ENCODE assay signal across 9 mouse cellular contexts in genomic region chr3:68563922-68564321, GRCm38 (mm10).
A peak's percentile ranks its signal among the peaks of the same experiment; 100 is the strongest.
DNase-seq lines count a peak whose midpoint lies in the region; ATAC-seq and TF ChIP-seq lines count a peak whose summit lies in the region.
"Had no signal": no experiment of that assay in that cellular context is flagged by ENCODE, and none has a peak within 500 bp of the region (broad histone marks: within the 10 kb centered on the region; RNA-seq: fewer than 3 reads in every experiment).

No protein-coding gene starts in this region.

- peaks cover 20% of the 10 kb centered on the region; the same call in 1 of the 2 replicates for H3K4me1 ChIP-seq in heart, postnatal 0 days (ENCODE audit: control insufficient read depth, insufficient read depth)
- peaks cover 39% of the 10 kb centered on the region for H3K4me1 ChIP-seq in heart, embryonic 12.5 days (replicated peaks)
- H3K4me1 ChIP-seq in kidney, embryonic 14.5 days (ENCODE audit: control insufficient read depth, insufficient read depth, low read length) = no peaks in the 10 kb centered on the region

- H3K4me3 ChIP-seq in heart, postnatal 0 days (ENCODE audit: low read depth, low read length) = no peak overlapping the region
- H3K4me3 ChIP-seq in heart, embryonic 12.5 days = no peak overlapping the region
- no peak overlapping the region for H3K4me3 ChIP-seq in kidney, embryonic 14.5 days (ENCODE audit: low read length)
- H3K4me3 ChIP-seq: limb, embryonic 13.5 days had no signal

- H3K9me3 ChIP-seq in heart, postnatal 0 days (replicated peaks; ENCODE audit: control insufficient read depth, low read length) = no peaks in the 10 kb centered on the region
- no peaks in the 10 kb centered on the region for H3K9me3 ChIP-seq in heart, embryonic 12.5 days (replicated peaks)
- H3K9me3 ChIP-seq in kidney, embryonic 14.5 days (ENCODE audit: control insufficient read depth, low read length) = no peaks in the 10 kb centered on the region
- H3K9me3 ChIP-seq: limb, embryonic 13.5 days had no signal

- H3K27ac ChIP-seq in heart, postnatal 0 days (ENCODE audit: low read depth) = 0 out of 2 replicates have a peak overlapping the region, but pooled peaks have one; percentile 3
- H3K27ac ChIP-seq in heart, embryonic 12.5 days (ENCODE audit: poor library complexity, severe bottlenecking) = no peak overlapping the region
- no peak overlapping the region for H3K27ac ChIP-seq in kidney, embryonic 14.5 days (ENCODE audit: low read depth, low read length)
- H3K27ac ChIP-seq: limb, embryonic 13.5 days had no signal

- no peak for TF ChIP-seq CTCF in heart, postnatal 0 days (IDR thresholded peaks at IDR 0.05; ENCODE audit: low read depth)

- WGBS in heart, postnatal 0 days = 41% methylated on average over 8 of the region's 8 CpGs
- 74% methylated on average over 8 of the region's 8 CpGs for WGBS in heart, embryonic 12.5 days
- WGBS in kidney, embryonic 14.5 days = 84% methylated on average over 8 of the region's 8 CpGs

- no peak overlapping the region for H3K9ac ChIP-seq in heart, postnatal 0 days (replicated peaks; ENCODE audit: low read depth, low read length)
- no peak overlapping the region for H3K9ac ChIP-seq in heart, embryonic 12.5 days
- no peak overlapping the region for H3K9ac ChIP-seq in kidney, embryonic 14.5 days (ENCODE audit: low read depth, low read length)
- H3K9ac ChIP-seq: limb, embryonic 13.5 days had no signal

- no peaks in the 10 kb centered on the region for H3K27me3 ChIP-seq in heart, postnatal 0 days (ENCODE audit: control insufficient read depth, insufficient read depth, low read length)
- no peaks in the 10 kb centered on the region for H3K27me3 ChIP-seq in heart, embryonic 12.5 days (replicated peaks)
- no peaks in the 10 kb centered on the region for H3K27me3 ChIP-seq in kidney, embryonic 14.5 days (ENCODE audit: control insufficient read depth, insufficient read depth, low read length)
- H3K27me3 ChIP-seq: limb, embryonic 13.5 days had no signal

- ATAC-seq in heart, postnatal 0 days (ENCODE audit: insufficient read depth, low read depth) = no peak
- no peak for ATAC-seq in heart, embryonic 12.5 days (ENCODE audit: insufficient number of reproducible peaks, low FRiP score)
- ATAC-seq in kidney, embryonic 14.5 days (ENCODE audit: low FRiP score, low TSS enrichment) = no peak

- no peak for TF ChIP-seq EP300 in heart, postnatal 0 days (IDR thresholded peaks at IDR 0.05; ENCODE audit: low read depth)

- no peaks in the 10 kb centered on the region for H3K36me3 ChIP-seq in heart, postnatal 0 days (replicated peaks; ENCODE audit: control insufficient read depth, insufficient read depth, low read length)
- no peaks in the 10 kb centered on the region for H3K36me3 ChIP-seq in heart, embryonic 12.5 days
- no peaks in the 10 kb centered on the region for H3K36me3 ChIP-seq in kidney, embryonic 14.5 days (ENCODE audit: control insufficient read depth, insufficient read depth, low read length)
- H3K36me3 ChIP-seq: limb, embryonic 13.5 days had no signal

- intact Hi-C loops in heart, postnatal 10 days (cut with DNase I) = loop anchor here (2.0 to 10.0 kb wide), 3 partner anchors 19 to 141 kb away; no protein-coding TSS in a partner anchor

- no peak for DNase-seq in heart, postnatal 0 days (ENCODE audit: low spot score)
- peak; percentile 54 for DNase-seq in urinary bladder, postnatal 14 days (ENCODE audit: low spot score)
- no peak for DNase-seq in urinary bladder, postnatal 4 days (ENCODE audit: low spot score in 2 of 2)
- peak; percentile 54 to 64 for DNase-seq in heart, postnatal 10 days
- peak; percentile 45 for DNase-seq in skeletal muscle tissue, adult 2 months (ENCODE audit: low read depth, low spot score)
- no peak for DNase-seq in left cerebral cortex, adult 9 months (ENCODE audit: low spot score in 2 of 2)

- H3K4me2 ChIP-seq in heart, postnatal 0 days (ENCODE audit: low read depth, low read length) = 0 out of 2 replicates have a peak overlapping the region, but pooled peaks have one; percentile 9
- H3K4me2 ChIP-seq in heart, embryonic 12.5 days = no peak overlapping the region
- H3K4me2 ChIP-seq in kidney, embryonic 14.5 days (replicated peaks; ENCODE audit: low read depth, low read length) = no peak overlapping the region
- H3K4me2 ChIP-seq: limb, embryonic 13.5 days had no signal

Comparison
In these comparisons a context has a peak if more than half of its experiments do, and no peak if none do; other contexts are left out.
1. DNase-seq: peak in urinary bladder, postnatal 14 days (single experiment), heart, postnatal 10 days (2 of 2) and skeletal muscle tissue, adult 2 months (single experiment); none in heart, postnatal 0 days (single experiment), urinary bladder, postnatal 4 days (0 of 2) and left cerebral cortex, adult 9 months (0 of 2).